Mouse (Mus musculus): Measurements from ENCODE around the gene Kcnk7.

DNA sequence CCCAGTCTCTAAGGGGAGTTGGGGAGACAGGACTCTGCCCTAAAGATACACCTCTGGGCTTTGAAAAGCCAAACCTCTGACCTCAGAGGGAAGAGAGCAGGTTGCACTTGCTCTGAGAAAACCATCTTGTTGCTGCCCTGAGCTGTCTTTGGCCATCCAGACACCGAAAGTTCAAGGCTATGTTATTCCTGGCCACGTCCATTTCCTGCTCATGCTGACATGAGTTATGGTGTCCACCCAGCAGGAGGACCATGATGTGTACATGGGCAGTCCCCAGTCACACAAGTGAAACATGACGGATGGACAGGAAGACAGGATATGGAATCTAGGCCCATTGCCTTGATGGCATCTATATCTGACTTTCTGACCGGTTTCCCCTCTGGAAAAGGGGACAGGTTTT is 23.7 kb upstream of the Kcnk7 start:
- no peak for TF ChIP-seq CTCF (IDR thresholded peaks at IDR 0.05; ENCODE audit: borderline replicate concordance, control insufficient read depth, extremely low read depth, insufficient read depth, low read length, poor library complexity)
- TF ChIP-seq POLR2A (IDR thresholded peaks at IDR 0.05; ENCODE audit: control insufficient read depth, extremely low read depth, insufficient read depth, low read length, poor library complexity), result no peak

All from thymus, adult 2 months (tissue).